Mouse (Mus musculus) neural tube, embryonic 15.5 days (tissue): Measurements from ENCODE around the gene Cyp8b1. TPM values are rescaled to one million over a fixed set of nuclear protein-coding genes. Genes with fewer than 3 reads are reported as not detected.

Experiments used
- ATAC-seq: fragments of 200-750 bp; cut with Nextera tagmentation; 2 replicates; pipeline ENCODE4 v1.8.0; 2017; ENCODE audit warnings: mild to moderate bottlenecking, moderate TSS enrichment, moderate library complexity; ENCODE audit not compliant: low FRiP score
- H3K27ac ChIP-seq: fragments of 300-500 bp; sonication (generic); replicated peaks from 2 replicates; pipeline ENCODE4 v1.5.1; 2015; ENCODE audit warnings: mild to moderate bottlenecking, inconsistent platforms
- H3K27me3 ChIP-seq: fragments of 300-500 bp; sonication (generic); replicated peaks from 2 replicates; pipeline ENCODE4 v1.6.1; 2015; ENCODE audit warnings: inconsistent platforms
- H3K36me3 ChIP-seq: fragments of 300-500 bp; sonication (generic); 2 replicates; pipeline ENCODE4 v1.6.1; 2015; ENCODE audit warnings: inconsistent platforms
- H3K4me1 ChIP-seq: fragments of 300-500 bp; sonication (generic); 2 replicates; pipeline ENCODE4 v1.6.1; 2015; ENCODE audit warnings: inconsistent platforms
- H3K4me2 ChIP-seq: fragments of 300-500 bp; sonication (generic); 2 replicates; pipeline ENCODE4 v1.6.1; 2015; ENCODE audit warnings: inconsistent platforms, mild to moderate bottlenecking, moderate library complexity
- H3K4me3 ChIP-seq: fragments of 300-500 bp; sonication (generic); replicated peaks from 2 replicates; pipeline ENCODE4 v1.5.1; 2015; ENCODE audit warnings: mild to moderate bottlenecking, inconsistent platforms
- H3K9ac ChIP-seq: fragments of 300-500 bp; sonication (generic); replicated peaks from 2 replicates; pipeline ENCODE4 v1.6.1; 2015; ENCODE audit warnings: mild to moderate bottlenecking, inconsistent platforms
- H3K9me3 ChIP-seq: fragments of 300-500 bp; sonication (generic); replicated peaks from 2 replicates; pipeline ENCODE4 v1.6.1; 2016; ENCODE audit warnings: inconsistent platforms
- WGBS: fragments of 180-500 bp; shearing (Covaris S2); methylation state at CpG from one replicate; pipeline ENCODE4 v1.1.7; 2015; ENCODE audit warnings: mixed read lengths; 5-methylcytosine and 5-hydroxymethylcytosine counted together
- polyA plus RNA-seq: library from polyadenylated mRNA; unstranded; fragments of >200 nt; fragmentation: Nextera tagmentation; extraction: Ambion mirVana; gene quantifications from 2 replicates; pipeline ENCODE4 v1.2.1, GENCODE M21; 2015

The Cyp8b1 gene
- polyA plus RNA-seq, 1 experiment from 2014 or later = not detected

DNA sequence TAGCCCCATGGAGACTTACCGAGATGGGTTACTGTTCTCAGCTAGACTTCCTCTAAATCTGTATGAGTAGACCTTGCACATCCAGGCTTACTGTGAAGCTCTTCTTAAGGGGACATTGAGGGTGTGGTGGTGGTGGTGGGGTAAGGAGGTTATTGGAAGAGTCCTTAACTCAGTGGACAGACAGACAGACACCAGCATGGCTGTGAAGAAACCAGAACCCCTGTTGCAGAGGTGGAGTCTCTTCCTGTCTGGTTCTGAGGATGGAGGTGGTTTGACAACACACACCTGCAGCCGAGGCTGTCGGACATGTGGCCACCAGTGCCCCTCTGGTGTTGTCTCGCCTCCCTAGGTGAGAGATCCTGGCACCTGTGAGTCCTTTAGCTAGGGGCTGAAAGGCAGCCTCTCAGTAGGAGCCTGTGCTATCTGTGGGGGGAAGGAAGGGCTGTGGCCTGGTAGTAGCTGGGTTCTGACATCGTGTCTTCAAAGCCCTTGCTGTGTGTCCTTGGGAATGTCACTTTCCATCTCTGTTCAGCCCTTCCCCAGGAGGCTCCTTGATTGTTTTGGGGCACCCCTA is 15.7 kb downstream of the Cyp8b1 start:
- no peak overlapping the region for H3K27ac ChIP-seq
- WGBS = 86% methylated on average over 5 of the region's 5 CpGs
- H3K27me3 ChIP-seq = no peaks in the 10 kb centered on the region
- no peak overlapping the region for H3K9ac ChIP-seq
- H3K36me3 ChIP-seq = no peaks in the 10 kb centered on the region
- no peaks in the 10 kb centered on the region for H3K4me1 ChIP-seq
- H3K4me2 ChIP-seq = no peak overlapping the region
- ATAC-seq = no peak
- no peak overlapping the region for H3K4me3 ChIP-seq
- no peaks in the 10 kb centered on the region for H3K9me3 ChIP-seq

DNA sequence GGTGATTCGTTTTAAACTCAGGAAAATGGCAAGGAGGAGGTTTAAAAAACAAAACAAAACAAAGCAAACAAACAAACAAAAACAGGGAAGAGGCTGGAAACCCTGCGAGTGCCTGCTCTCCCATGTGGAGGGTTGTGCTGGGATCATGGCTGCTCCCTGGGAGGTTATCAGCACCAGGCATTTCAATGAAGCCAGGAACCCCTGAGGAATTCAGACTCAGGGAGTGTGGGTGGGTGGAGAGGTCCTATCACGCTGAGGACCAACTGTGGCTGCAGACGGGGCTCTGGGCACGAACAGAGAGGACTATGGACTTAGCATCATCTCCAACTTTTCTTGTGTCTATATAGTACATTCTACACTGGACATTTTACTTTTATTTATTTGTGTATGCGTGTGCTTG is 16.8 kb downstream of the Cyp8b1 start:
- no peaks in the 10 kb centered on the region for H3K4me1 ChIP-seq
- no peak overlapping the region for H3K4me2 ChIP-seq
- H3K27me3 ChIP-seq = no peaks in the 10 kb centered on the region
- 78% methylated on average over 6 of the region's 6 CpGs for WGBS
- H3K36me3 ChIP-seq = no peaks in the 10 kb centered on the region
- H3K27ac ChIP-seq = no peak overlapping the region
- no peaks in the 10 kb centered on the region for H3K9me3 ChIP-seq
- ATAC-seq = no peak
- no peak overlapping the region for H3K9ac ChIP-seq
- H3K4me3 ChIP-seq = no peak overlapping the region

DNA sequence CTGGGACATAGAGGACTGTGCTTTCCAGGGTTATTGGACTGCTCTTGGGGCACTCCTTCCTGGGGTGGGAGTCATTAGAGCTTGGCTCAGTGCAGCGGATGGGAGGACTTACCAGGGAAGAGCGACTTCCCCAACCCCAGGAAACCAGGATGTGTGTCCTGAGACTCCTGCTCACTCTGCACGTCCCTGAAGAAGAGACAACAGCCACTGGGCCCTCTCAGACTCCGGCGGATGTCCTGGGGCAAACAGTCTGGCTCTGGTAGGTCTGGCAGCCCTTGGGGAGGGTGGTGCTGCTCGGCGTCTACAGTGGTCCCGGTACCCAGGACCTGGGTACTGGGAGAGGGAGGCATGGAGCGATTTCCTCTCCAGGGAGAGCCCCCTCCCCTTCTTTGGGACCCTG is 17.9 kb downstream of the Cyp8b1 start, which contains the start of gene Ackr2:
TSS of gene Ackr2 (plus strand) at position 111 of the 400 bp plus-strand sequence.
- H3K4me3 ChIP-seq = no peak within 1 kb of the TSS
- no peaks in the 10 kb centered on the region for H3K4me1 ChIP-seq
- no peak for ATAC-seq
- H3K36me3 ChIP-seq = no peaks in the 10 kb centered on the region
- no peak within 1 kb of the TSS for H3K27ac ChIP-seq
- WGBS = 80% methylated on average over 9 of the region's 9 CpGs
- H3K4me2 ChIP-seq = no peak within 1 kb of the TSS
- H3K9me3 ChIP-seq = no peaks in the 10 kb centered on the region
- no peaks in the 10 kb centered on the region for H3K27me3 ChIP-seq
- H3K9ac ChIP-seq = no peak within 1 kb of the TSS

DNA sequence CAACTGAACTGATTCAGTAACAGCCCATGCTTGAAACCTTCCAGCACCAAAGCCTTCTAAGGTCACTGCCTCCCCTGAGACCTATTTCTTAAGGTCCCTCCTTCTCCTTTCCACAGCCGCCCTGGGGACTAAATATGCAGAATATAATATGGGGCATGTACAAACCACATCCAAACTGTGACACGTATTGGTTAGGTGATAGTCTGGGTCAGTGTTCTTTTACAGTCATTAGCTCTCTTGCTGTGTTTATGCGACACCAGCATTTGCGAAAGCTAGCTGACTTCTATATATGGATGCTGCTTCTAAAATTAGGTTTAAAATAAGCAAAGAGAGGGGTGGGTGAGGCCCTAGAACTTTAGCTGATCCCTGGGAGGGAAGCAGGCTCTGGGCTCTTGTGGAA is 19.3 kb downstream of the Cyp8b1 start:
- no peaks in the 10 kb centered on the region for H3K27me3 ChIP-seq
- no peaks in the 10 kb centered on the region for H3K36me3 ChIP-seq
- H3K9me3 ChIP-seq = no peaks in the 10 kb centered on the region
- H3K4me3 ChIP-seq = no peak overlapping the region
- no peak overlapping the region for H3K9ac ChIP-seq
- no peak for ATAC-seq
- 87% methylated on average over 4 of the region's 4 CpGs for WGBS
- no peak overlapping the region for H3K4me2 ChIP-seq
- no peak overlapping the region for H3K27ac ChIP-seq
- H3K4me1 ChIP-seq = no peaks in the 10 kb centered on the region

DNA sequence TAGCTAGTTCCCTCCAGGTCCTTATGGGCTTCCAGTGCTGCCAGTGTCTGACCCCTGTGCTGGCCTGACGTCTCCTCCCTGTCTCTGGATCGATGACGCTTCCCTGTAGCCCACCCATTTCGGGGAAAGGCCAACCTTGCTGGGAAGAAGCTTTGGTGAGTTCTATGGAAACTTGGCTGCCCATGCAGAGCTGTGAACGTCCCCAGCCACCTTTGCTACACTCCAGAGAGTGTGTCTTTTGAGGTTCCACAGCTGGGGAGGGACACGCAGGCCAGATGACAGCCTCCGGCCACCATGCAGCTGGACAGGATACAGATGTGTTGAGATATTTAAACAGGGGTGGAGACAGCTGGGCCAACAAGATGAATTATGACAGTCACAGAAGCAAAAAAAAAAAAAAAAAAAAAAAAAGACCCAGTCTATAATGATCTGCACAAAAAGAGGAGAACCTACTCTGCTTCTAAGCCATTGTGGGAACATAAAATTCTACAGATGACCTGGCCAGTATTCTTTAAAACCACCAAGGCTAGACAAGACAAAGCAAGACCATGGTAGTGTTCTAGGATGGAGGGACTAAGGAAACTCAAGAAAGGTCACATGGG is 20.6 kb downstream of the Cyp8b1 start:
- Histone ChIP-seq H3K4me1 (peaks cover 3% of the 10 kb centered on the region; the same call in 1 of the 2 replicates), H3K4me2 (no peak overlapping the region), H3K9me3 (no peaks in the 10 kb centered on the region), H3K9ac (no peak overlapping the region), H3K4me3 (no peak overlapping the region), H3K36me3 (no peaks in the 10 kb centered on the region), H3K27me3 (no peaks in the 10 kb centered on the region), H3K27ac (no peak overlapping the region)
- ATAC-seq = no peak
- WGBS = 74% methylated on average over 7 of the region's 7 CpGs

DNA sequence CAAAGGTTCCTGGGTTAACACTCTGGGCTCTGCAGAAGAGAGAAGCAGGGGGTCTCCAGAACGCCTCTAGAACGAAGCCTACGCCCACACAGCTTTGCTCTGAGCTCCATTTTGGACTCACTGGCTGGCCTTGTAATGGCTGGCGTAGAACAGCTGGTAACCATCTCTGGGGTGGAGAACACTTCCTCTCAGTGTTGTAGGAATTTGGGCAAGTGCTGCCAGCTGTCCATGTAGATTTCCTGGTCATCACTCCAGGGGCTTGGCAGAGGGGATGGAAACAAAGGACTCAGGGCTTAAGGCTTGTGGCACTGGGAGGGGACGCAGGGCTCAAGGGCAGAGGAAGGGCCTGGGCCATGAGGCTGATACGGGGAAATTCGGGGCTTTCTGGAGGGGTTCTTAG is 21.7 kb downstream of the Cyp8b1 start:
- no peak for ATAC-seq
- Histone ChIP-seq H3K9me3 (no peaks in the 10 kb centered on the region), H3K36me3 (no peaks in the 10 kb centered on the region), H3K27ac (no peak overlapping the region), H3K4me1 (peaks cover 10% of the 10 kb centered on the region; the same call in 1 of the 2 replicates), H3K9ac (no peak overlapping the region), H3K27me3 (no peaks in the 10 kb centered on the region), H3K4me2 (no peak overlapping the region), H3K4me3 (no peak overlapping the region)
- WGBS = 85% methylated on average over 7 of the region's 7 CpGs

DNA sequence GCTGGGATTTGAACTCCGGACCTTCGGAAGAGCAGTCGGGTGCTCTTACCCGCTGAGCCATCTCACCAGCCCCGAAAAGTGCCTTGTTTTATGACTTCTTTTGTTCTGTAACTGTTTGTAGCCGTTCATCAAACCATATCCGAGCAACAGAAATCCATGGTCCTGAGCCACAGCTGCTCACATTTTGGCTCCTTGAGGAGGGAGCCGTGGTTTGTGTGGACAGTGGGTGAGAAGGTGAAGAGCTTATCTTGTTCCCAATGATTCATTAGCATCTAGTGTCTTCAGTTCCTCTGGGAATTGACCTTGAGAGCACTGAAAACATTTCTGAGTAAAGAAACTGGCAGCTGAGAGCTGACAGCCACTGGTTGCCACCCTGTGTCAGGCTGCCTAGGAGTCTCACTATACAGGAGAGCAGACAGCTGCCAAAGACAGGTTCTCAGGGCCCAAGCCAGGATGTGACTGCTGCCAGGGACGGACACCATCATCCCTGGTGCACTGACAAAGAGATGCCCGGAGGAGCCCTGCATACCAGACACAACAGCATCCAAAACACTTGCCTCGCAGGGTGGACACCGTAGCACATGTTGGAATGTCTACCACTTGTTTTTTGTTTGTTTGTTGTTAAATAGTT is 23.9 kb downstream of the Cyp8b1 start:
- H3K4me3 ChIP-seq = no peak overlapping the region
- H3K9ac ChIP-seq = no peak overlapping the region
- no peak for ATAC-seq
- WGBS = 80% methylated on average over 12 of the region's 12 CpGs
- no peak overlapping the region for H3K27ac ChIP-seq
- H3K36me3 ChIP-seq = no peaks in the 10 kb centered on the region
- no peaks in the 10 kb centered on the region for H3K9me3 ChIP-seq
- no peaks in the 10 kb centered on the region for H3K27me3 ChIP-seq
- H3K4me2 ChIP-seq = no peak overlapping the region
- peaks cover 10% of the 10 kb centered on the region; the same call in 1 of the 2 replicates for H3K4me1 ChIP-seq

DNA sequence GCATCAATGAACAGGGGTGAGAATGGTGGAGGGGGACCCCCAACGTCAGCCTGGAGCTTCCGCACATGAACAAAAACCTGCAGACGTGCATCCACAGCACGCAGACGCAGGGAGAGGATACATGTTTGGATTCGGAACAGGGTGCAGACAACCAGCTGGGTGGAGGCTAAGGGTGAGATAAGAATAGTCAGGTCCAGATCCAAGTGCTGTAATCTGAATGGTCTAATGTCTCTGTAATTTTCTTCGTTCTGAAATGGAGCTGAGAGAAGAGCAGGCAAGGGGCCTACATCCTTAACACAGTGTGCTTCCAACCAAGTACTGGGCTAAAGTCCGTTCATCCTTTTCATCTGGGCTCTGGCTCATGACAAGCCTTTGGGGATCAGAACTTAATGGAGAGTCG is 24.8 kb downstream of the Cyp8b1 start:
- Histone ChIP-seq H3K4me3 (no peak overlapping the region), H3K4me2 (no peak overlapping the region), H3K27me3 (no peaks in the 10 kb centered on the region), H3K27ac (no peak overlapping the region), H3K9me3 (no peaks in the 10 kb centered on the region), H3K9ac (no peak overlapping the region), H3K36me3 (no peaks in the 10 kb centered on the region), H3K4me1 (peaks cover 10% of the 10 kb centered on the region; the same call in 1 of the 2 replicates)
- 89% methylated on average over 9 of the region's 9 CpGs for WGBS
- ATAC-seq = no peak

DNA sequence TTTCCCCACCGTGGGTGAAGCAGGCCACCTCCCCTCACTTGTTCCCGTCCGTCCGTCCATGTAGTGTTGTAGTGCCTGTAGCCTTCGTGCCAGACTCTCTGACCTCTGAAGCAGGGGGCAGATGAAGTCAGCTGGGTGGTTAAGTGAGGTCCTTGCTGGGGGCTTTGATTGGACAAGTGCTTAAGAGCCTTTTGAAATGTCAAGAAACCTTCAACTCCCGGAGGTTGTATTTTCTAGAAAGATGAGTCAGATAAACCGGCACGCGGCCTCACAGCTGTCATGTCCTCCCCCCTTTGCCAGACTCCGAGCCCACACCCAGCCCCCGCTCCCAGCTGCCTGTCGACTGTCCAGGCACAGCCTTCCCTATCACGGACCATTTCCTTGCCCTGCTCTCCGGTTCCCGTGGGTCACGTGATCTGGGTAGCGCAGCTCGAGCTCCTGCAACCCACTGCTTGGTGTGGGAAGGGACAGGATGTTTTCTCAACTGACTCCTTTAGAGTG is 25.6 kb downstream of the Cyp8b1 start:
- Histone ChIP-seq H3K36me3 (no peaks in the 10 kb centered on the region), H3K27me3 (no peaks in the 10 kb centered on the region), H3K4me1 (peaks cover 10% of the 10 kb centered on the region; the same call in 1 of the 2 replicates), H3K27ac (no peak overlapping the region), H3K9me3 (no peaks in the 10 kb centered on the region), H3K9ac (no peak overlapping the region), H3K4me2 (peak overlapping the region; percentile 22), H3K4me3 (no peak overlapping the region)
- 46% methylated on average over 18 of the region's 18 CpGs for WGBS
- ATAC-seq = no peak

DNA sequence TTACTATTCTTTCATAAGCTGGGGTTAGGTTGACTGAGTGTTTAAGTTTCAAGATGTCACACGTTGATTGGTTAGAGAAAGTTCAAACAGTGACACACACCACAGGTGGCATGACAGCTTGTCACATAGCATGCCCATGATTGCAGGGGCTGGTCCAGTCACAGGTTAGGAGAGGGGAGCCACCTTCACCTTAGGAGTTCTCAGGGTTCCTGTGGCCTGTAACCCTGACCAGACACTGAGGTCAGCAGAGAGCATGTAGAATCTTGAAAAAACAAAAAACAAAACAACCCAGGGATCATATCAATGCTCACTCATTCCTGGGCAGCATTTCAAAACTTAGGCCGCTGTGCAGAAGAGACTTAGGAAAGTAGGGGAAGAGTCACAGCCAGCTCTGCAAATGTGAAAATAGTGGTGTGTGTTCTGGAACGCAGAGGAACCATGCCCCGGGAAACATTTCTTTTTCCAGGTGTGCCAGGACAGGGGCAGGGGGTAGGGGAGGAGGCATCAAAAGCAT is 26.1 kb downstream of the Cyp8b1 start:
- H3K4me3 ChIP-seq = no peak overlapping the region
- no peaks in the 10 kb centered on the region for H3K36me3 ChIP-seq
- H3K9ac ChIP-seq = no peak overlapping the region
- no peak for ATAC-seq
- H3K4me1 ChIP-seq = peaks cover 10% of the 10 kb centered on the region; the same call in 1 of the 2 replicates
- H3K9me3 ChIP-seq = no peaks in the 10 kb centered on the region
- WGBS = 80% methylated on average over 4 of the region's 4 CpGs
- no peaks in the 10 kb centered on the region for H3K27me3 ChIP-seq
- H3K27ac ChIP-seq = no peak overlapping the region
- H3K4me2 ChIP-seq = no peak overlapping the region

DNA sequence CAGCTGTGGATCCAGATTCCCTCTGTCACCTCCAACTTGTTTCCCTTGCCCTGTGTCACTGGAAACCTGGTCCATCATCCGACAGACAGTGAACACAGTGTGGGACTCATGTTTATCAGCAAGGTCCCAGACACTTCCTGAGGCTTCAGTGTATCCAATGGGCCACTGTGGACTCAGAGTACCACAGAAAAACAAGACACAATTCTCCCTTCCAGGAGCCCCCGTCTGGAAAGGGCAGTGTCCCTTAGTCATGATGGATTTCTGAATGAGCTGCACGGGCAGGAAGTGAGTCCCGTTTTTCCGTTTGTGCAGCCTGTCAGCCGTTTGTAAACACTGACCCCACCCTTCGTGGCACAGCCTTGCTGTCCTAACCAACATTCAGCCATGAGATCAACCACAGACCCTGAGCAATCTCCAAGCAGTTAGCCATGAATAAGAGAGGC is 34.1 kb downstream of the Cyp8b1 start:
- Histone ChIP-seq H3K27me3 (no peaks in the 10 kb centered on the region), H3K4me3 (no peak overlapping the region), H3K4me2 (no peak overlapping the region), H3K36me3 (no peaks in the 10 kb centered on the region), H3K4me1 (0 out of 2 replicates have a peak, but pooled peaks cover 2% of the 10 kb centered on the region), H3K9me3 (no peaks in the 10 kb centered on the region), H3K9ac (no peak overlapping the region), H3K27ac (no peak overlapping the region)
- ATAC-seq = no peak
- 66% methylated on average over 7 of the region's 7 CpGs for WGBS

DNA sequence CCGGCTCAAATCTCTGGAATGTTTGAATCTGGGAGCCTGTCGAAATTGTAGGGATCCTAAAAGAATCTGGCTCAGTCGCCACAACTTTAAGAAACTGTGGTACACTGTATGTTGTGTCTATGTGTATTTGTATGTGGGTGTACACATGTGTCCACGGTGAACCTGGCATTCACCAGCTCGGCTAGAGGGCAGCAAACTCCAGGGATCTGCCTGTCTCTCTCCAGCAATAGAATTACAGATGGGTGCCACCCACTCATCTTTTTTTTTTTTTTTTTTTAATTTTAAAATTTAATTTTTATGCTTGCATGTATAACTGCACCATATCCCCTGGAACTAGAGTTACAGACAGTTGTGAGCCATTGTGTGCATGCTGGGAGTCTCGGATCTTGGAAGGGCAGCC is 34.8 kb downstream of the Cyp8b1 start:
- no peak overlapping the region for H3K4me3 ChIP-seq
- no peak overlapping the region for H3K4me2 ChIP-seq
- H3K9me3 ChIP-seq = no peaks in the 10 kb centered on the region
- WGBS = 76% methylated on average over 6 of the region's 6 CpGs
- ATAC-seq = no peak
- H3K9ac ChIP-seq = no peak overlapping the region
- no peaks in the 10 kb centered on the region for H3K36me3 ChIP-seq
- H3K27ac ChIP-seq = no peak overlapping the region
- H3K27me3 ChIP-seq = no peaks in the 10 kb centered on the region
- peaks cover 5% of the 10 kb centered on the region; the same call in 1 of the 2 replicates for H3K4me1 ChIP-seq
